Mouse (Mus musculus): ENCODE measurements around the gene Lhfpl2. TPM values are rescaled to one million over a fixed set of nuclear protein-coding genes. Genes with fewer than 3 reads are reported as not detected.

The Lhfpl2 gene
- polyA plus RNA-seq, 1 experiment from 2014 or later = 15.1 TPM

DNA sequence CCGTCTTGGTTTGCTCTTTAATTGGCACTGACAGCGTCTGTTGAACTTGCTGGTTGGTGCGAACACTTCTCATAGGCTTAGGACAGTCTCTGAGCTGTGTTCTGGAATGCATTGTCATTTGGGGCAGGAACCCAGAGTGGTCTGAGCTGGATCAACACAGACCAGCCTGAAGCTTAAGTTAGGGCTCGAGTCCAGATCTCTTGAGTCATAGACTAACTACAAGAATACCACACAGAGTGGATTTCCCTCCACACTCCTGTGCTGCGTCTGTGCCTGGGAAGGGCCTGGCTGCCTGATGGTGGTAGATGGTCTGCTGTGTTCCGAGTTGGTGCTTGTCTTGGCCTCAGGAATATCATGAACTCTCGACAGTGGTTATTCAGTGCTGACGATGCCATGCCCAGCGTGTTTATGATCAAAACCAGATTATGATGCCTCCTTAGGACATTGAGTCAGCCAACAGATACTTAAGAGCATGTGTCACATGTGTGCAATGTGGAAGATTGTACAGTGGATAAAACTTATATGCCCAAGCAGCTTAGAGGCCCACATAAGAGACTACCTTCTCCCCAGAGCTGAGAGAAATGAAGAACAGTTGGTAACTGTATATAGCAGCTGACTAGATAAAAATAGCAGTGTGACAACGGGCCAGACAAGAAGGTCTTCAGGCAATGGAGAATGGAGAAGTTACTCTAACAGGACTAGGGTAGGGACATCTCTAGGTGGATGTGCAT, 127.3 kb downstream of the Lhfpl2 start:
- Histone ChIP-seq H3K27ac (ENCODE audit: low read length) (no peak overlapping the region), H3K4me2 (ENCODE audit: low read depth, low read length) (no peak overlapping the region), H3K27me3 (replicated peaks; ENCODE audit: control insufficient read depth, insufficient read depth, low read length) (no peaks in the 10 kb centered on the region), H3K36me3 (ENCODE audit: control insufficient read depth, insufficient read depth, low read length) (no peaks in the 10 kb centered on the region), H3K4me1 (ENCODE audit: control insufficient read depth, insufficient read depth, low read length) (peaks cover under 1% of the 10 kb centered on the region), H3K9me3 (ENCODE audit: control insufficient read depth, low read length) (no peaks in the 10 kb centered on the region), H3K9ac (ENCODE audit: low read depth, low read length) (no peak overlapping the region), H3K4me3 (ENCODE audit: low read length) (no peak overlapping the region)
- ATAC-seq = no peak
- 88% methylated on average over 10 of the region's 10 CpGs for WGBS

GRCm38 (mm10) chr13:94185631-94186030, 128.0 kb downstream of the Lhfpl2 start:
- 89% methylated on average over 5 of the region's 6 CpGs for WGBS
- no peaks in the 10 kb centered on the region for H3K36me3 ChIP-seq (ENCODE audit: control insufficient read depth, insufficient read depth, low read length)
- H3K4me1 ChIP-seq (ENCODE audit: control insufficient read depth, insufficient read depth, low read length) = peaks cover 6% of the 10 kb centered on the region
- no peak overlapping the region for H3K4me2 ChIP-seq (ENCODE audit: low read depth, low read length)
- no peaks in the 10 kb centered on the region for H3K27me3 ChIP-seq (replicated peaks; ENCODE audit: control insufficient read depth, insufficient read depth, low read length)
- ATAC-seq = no peak
- no peak overlapping the region for H3K9ac ChIP-seq (ENCODE audit: low read depth, low read length)
- H3K27ac ChIP-seq (ENCODE audit: low read length) = no peak overlapping the region
- no peak overlapping the region for H3K4me3 ChIP-seq (ENCODE audit: low read length)
- no peaks in the 10 kb centered on the region for H3K9me3 ChIP-seq (ENCODE audit: control insufficient read depth, low read length)

- Histone ChIP-seq H3K4me2 (ENCODE audit: low read depth, low read length) (no peak overlapping the region), H3K27ac (ENCODE audit: low read length) (no peak overlapping the region), H3K36me3 (ENCODE audit: control insufficient read depth, insufficient read depth, low read length) (no peaks in the 10 kb centered on the region), H3K9ac (ENCODE audit: low read depth, low read length) (no peak overlapping the region), H3K4me3 (ENCODE audit: low read length) (no peak overlapping the region), H3K27me3 (replicated peaks; ENCODE audit: control insufficient read depth, insufficient read depth, low read length) (no peaks in the 10 kb centered on the region), H3K4me1 (ENCODE audit: control insufficient read depth, insufficient read depth, low read length) (peaks cover 28% of the 10 kb centered on the region), H3K9me3 (ENCODE audit: control insufficient read depth, low read length) (no peaks in the 10 kb centered on the region)
- WGBS = 68% methylated on average over 10 of the region's 10 CpGs
- no peak for ATAC-seq
These were observed 130.8 kb downstream of the Lhfpl2 start for GRCm38 (mm10) chr13:94188200-94189086.

- WGBS = 86% methylated on average over 1 of the region's 1 CpGs
- peak overlapping the region; percentile 65 for H3K27ac ChIP-seq (ENCODE audit: low read length)
These were observed 132.8 kb downstream of the Lhfpl2 start for GRCm38 (mm10) chr13:94190386-94190785.

DNA sequence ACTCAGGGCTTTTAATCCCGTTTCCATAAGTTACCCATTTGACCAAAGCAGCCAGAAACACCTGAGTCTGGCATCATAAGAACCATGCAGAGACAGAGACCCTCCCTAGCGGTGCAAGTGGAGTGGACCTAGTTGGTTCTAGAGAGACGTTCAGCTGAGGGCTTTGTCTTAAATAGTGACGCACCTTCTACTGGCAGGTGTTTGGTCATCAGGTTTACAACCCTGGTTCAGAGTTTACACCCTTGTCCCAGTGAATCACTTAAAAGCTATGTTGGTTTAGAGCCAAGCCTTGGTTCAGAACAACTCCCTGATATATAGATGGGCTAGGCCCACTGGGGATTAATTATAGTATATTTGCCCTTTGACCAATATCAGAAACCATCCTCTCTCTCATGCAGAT, 135.6 kb downstream of the Lhfpl2 start:
- Histone ChIP-seq H3K27ac (ENCODE audit: low read length) (no peak overlapping the region), H3K4me1 (ENCODE audit: control insufficient read depth, insufficient read depth, low read length) (peaks cover 28% of the 10 kb centered on the region), H3K36me3 (ENCODE audit: control insufficient read depth, insufficient read depth, low read length) (no peaks in the 10 kb centered on the region), H3K27me3 (replicated peaks; ENCODE audit: control insufficient read depth, insufficient read depth, low read length) (no peaks in the 10 kb centered on the region), H3K4me2 (ENCODE audit: low read depth, low read length) (no peak overlapping the region), H3K9me3 (ENCODE audit: control insufficient read depth, low read length) (no peaks in the 10 kb centered on the region), H3K4me3 (ENCODE audit: low read length) (no peak overlapping the region), H3K9ac (ENCODE audit: low read depth, low read length) (no peak overlapping the region)
- ATAC-seq = peak; percentile 82
- 56% methylated on average over 4 of the region's 4 CpGs for WGBS

More at GRCm38 (mm10) chr13:94190386-94190785, 132.8 kb downstream of the Lhfpl2 start:
- Histone ChIP-seq H3K9me3 (ENCODE audit: control insufficient read depth, low read length) (no peaks in the 10 kb centered on the region), H3K36me3 (ENCODE audit: control insufficient read depth, insufficient read depth, low read length) (no peaks in the 10 kb centered on the region), H3K4me1 (ENCODE audit: control insufficient read depth, insufficient read depth, low read length) (peaks cover 28% of the 10 kb centered on the region), H3K4me2 (ENCODE audit: low read depth, low read length) (no peak overlapping the region), H3K4me3 (ENCODE audit: low read length) (no peak overlapping the region), H3K9ac (ENCODE audit: low read depth, low read length) (no peak overlapping the region), H3K27me3 (replicated peaks; ENCODE audit: control insufficient read depth, insufficient read depth, low read length) (no peaks in the 10 kb centered on the region)
- peak; percentile 62; the same call in 1 of the 2 replicates for ATAC-seq

- no peaks in the 10 kb centered on the region for H3K9me3 ChIP-seq (ENCODE audit: control insufficient read depth, low read length)
- H3K36me3 ChIP-seq (ENCODE audit: control insufficient read depth, insufficient read depth, low read length) = no peaks in the 10 kb centered on the region
- H3K27ac ChIP-seq (ENCODE audit: low read length) = no peak overlapping the region
- ATAC-seq = no peak
- H3K27me3 ChIP-seq (replicated peaks; ENCODE audit: control insufficient read depth, insufficient read depth, low read length) = no peaks in the 10 kb centered on the region
- H3K9ac ChIP-seq (ENCODE audit: low read depth, low read length) = no peak overlapping the region
- no peak overlapping the region for H3K4me3 ChIP-seq (ENCODE audit: low read length)
- WGBS = 84% methylated on average over 6 of the region's 6 CpGs
- peaks cover 2% of the 10 kb centered on the region; the same call in 1 of the 2 replicates for H3K4me1 ChIP-seq (ENCODE audit: control insufficient read depth, insufficient read depth, low read length)
- H3K4me2 ChIP-seq (ENCODE audit: low read depth, low read length) = no peak overlapping the region
These were observed 141.0 kb downstream of the Lhfpl2 start for GRCm38 (mm10) chr13:94198616-94199015.

DNA sequence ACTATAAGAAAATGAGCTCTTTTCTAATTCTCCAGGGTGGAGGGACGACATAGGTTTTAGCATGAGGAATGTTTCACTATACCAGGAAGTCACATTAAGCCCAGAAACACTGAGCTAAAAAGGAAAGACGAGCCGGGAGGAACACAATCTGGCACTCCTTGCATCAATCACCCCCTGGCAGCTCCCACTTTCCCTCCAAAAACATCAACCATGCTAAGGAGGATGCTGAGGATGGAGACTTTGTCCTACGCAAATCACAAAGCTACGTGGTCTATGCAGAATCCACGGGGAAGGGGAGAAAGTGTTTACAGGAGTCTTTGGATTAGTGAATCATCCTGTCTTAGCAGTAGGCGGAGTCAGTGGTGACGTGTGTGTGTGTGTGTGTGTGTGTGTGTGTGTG, 142.2 kb downstream of the Lhfpl2 start:
- no peak overlapping the region for H3K9ac ChIP-seq (ENCODE audit: low read depth, low read length)
- ATAC-seq = no peak
- H3K4me3 ChIP-seq (ENCODE audit: low read length) = no peak overlapping the region
- no peaks in the 10 kb centered on the region for H3K27me3 ChIP-seq (replicated peaks; ENCODE audit: control insufficient read depth, insufficient read depth, low read length)
- no peaks in the 10 kb centered on the region for H3K9me3 ChIP-seq (ENCODE audit: control insufficient read depth, low read length)
- H3K36me3 ChIP-seq (ENCODE audit: control insufficient read depth, insufficient read depth, low read length) = peaks cover 3% of the 10 kb centered on the region; the same call in 1 of the 2 replicates
- 0 out of 2 replicates have a peak, but pooled peaks cover 2% of the 10 kb centered on the region for H3K4me1 ChIP-seq (ENCODE audit: control insufficient read depth, insufficient read depth, low read length)
- no peak overlapping the region for H3K27ac ChIP-seq (ENCODE audit: low read length)
- WGBS = 43% methylated on average over 8 of the region's 8 CpGs
- H3K4me2 ChIP-seq (ENCODE audit: low read depth, low read length) = no peak overlapping the region

GRCm38 (mm10) chr13:94205234-94205633, 147.6 kb downstream of the Lhfpl2 start:
- 13% methylated on average over 6 of the region's 6 CpGs for WGBS
- ATAC-seq = peak; percentile 83
- Histone ChIP-seq H3K27me3 (replicated peaks; ENCODE audit: control insufficient read depth, insufficient read depth, low read length) (no peaks in the 10 kb centered on the region), H3K36me3 (ENCODE audit: control insufficient read depth, insufficient read depth, low read length) (peaks cover 11% of the 10 kb centered on the region), H3K4me1 (ENCODE audit: control insufficient read depth, insufficient read depth, low read length) (no peaks in the 10 kb centered on the region), H3K9ac (ENCODE audit: low read depth, low read length) (no peak overlapping the region), H3K9me3 (ENCODE audit: control insufficient read depth, low read length) (no peaks in the 10 kb centered on the region), H3K4me3 (ENCODE audit: low read length) (no peak overlapping the region), H3K4me2 (ENCODE audit: low read depth, low read length) (no peak overlapping the region), H3K27ac (ENCODE audit: low read length) (no peak overlapping the region)

DNA sequence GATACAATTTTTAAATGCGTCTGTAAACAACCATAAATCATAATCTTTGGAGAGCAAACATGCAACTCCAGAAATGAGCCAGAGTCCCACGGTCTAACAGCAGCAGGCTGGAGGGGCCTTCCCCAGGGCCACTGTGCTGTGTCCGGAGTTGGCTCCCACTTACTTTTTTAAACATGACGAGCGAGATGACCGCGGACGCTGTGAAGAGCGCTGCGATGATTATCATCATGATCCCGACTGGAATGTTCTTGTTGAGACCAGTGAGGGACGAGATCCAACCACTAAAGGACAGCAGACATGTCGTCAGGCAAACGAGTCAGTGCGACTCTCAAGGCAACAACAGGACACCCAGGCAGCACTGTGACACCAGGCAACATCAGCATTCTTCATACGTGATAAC, 150.4 kb downstream of the Lhfpl2 start:
- ATAC-seq = no peak
- no peak overlapping the region for H3K9ac ChIP-seq (ENCODE audit: low read depth, low read length)
- no peaks in the 10 kb centered on the region for H3K9me3 ChIP-seq (ENCODE audit: control insufficient read depth, low read length)
- no peak overlapping the region for H3K4me3 ChIP-seq (ENCODE audit: low read length)
- H3K36me3 ChIP-seq (ENCODE audit: control insufficient read depth, insufficient read depth, low read length) = peaks cover 11% of the 10 kb centered on the region
- no peak overlapping the region for H3K27ac ChIP-seq (ENCODE audit: low read length)
- H3K4me1 ChIP-seq (ENCODE audit: control insufficient read depth, insufficient read depth, low read length) = 0 out of 2 replicates have a peak, but pooled peaks cover 5% of the 10 kb centered on the region
- no peaks in the 10 kb centered on the region for H3K27me3 ChIP-seq (replicated peaks; ENCODE audit: control insufficient read depth, insufficient read depth, low read length)
- WGBS = 93% methylated on average over 16 of the region's 16 CpGs
- H3K4me2 ChIP-seq (ENCODE audit: low read depth, low read length) = no peak overlapping the region
